Mouse (Mus musculus) midbrain, embryonic 16.5 days (tissue): Measurements from ENCODE around the gene Ppp1r12c. TPM values are rescaled to one million over a fixed set of nuclear protein-coding genes. Genes with fewer than 3 reads are reported as not detected.
A peak's percentile ranks its signal among the peaks of the same experiment; 100 is the strongest.

ENCODE experiments used
- ATAC-seq: fragments of 200-750 bp; cut with Nextera tagmentation; 2 replicates; pipeline ENCODE4 v1.8.0; 2017; ENCODE audit warnings: moderate TSS enrichment
- H3K27ac ChIP-seq: fragments of 300-500 bp; sonication (generic); 2 replicates; pipeline ENCODE4 v1.5.1; 2014; ENCODE audit warnings: mild to moderate bottlenecking, low read length, mixed read lengths
- H3K27me3 ChIP-seq: fragments of 300-500 bp; sonication (generic); 2 replicates; pipeline ENCODE4 v1.6.1; 2014; ENCODE audit warnings: low read depth, low read length, mixed read lengths; ENCODE audit not compliant: control insufficient read depth, insufficient read depth
- H3K36me3 ChIP-seq: fragments of 300-500 bp; sonication (generic); 2 replicates; pipeline ENCODE4 v1.6.1; 2014; ENCODE audit warnings: mild to moderate bottlenecking, low read length, moderate library complexity, mixed read lengths; ENCODE audit not compliant: control insufficient read depth, insufficient read depth
- H3K4me1 ChIP-seq: fragments of 300-500 bp; sonication (generic); 2 replicates; pipeline ENCODE4 v1.6.1; 2014; ENCODE audit warnings: mild to moderate bottlenecking, low read length, mixed read lengths; ENCODE audit not compliant: control insufficient read depth, insufficient read depth
- H3K4me2 ChIP-seq: fragments of 300-500 bp; sonication (generic); 2 replicates; pipeline ENCODE4 v1.6.1; 2014; ENCODE audit warnings: mild to moderate bottlenecking, low read length, mixed read lengths
- H3K4me3 ChIP-seq: fragments of 300-500 bp; sonication (generic); 2 replicates; pipeline ENCODE4 v1.5.1; 2014; ENCODE audit warnings: low read depth, mild to moderate bottlenecking, low read length, moderate library complexity, mixed read lengths
- H3K9ac ChIP-seq: fragments of 300-500 bp; sonication (generic); 2 replicates; pipeline ENCODE4 v1.6.1; 2014; ENCODE audit warnings: low read depth, low read length, mixed read lengths
- H3K9me3 ChIP-seq: fragments of 300-500 bp; sonication (generic); replicated peaks from 2 replicates; pipeline ENCODE4 v1.6.1; 2014; ENCODE audit warnings: mild to moderate bottlenecking, low read length, mixed read lengths; ENCODE audit not compliant: control insufficient read depth, poor library complexity, severe bottlenecking
- WGBS: fragments of 180-500 bp; shearing (Covaris S2); extraction: QIAGEN DNeasy Blood & Tissue Kit; methylation state at CpG from one replicate; pipeline ENCODE4 v1.1.7; 2014; 5-methylcytosine and 5-hydroxymethylcytosine counted together
- polyA plus RNA-seq: library from polyadenylated mRNA; unstranded; fragments of >200 nt; fragmentation: Nextera tagmentation; extraction: Ambion mirVana; gene quantifications from 2 replicates; pipeline ENCODE4 v1.2.1, GENCODE M21; 2015

The Ppp1r12c gene
- polyA plus RNA-seq, 1 experiment from 2014 or later: 44.7 TPM

DNA sequence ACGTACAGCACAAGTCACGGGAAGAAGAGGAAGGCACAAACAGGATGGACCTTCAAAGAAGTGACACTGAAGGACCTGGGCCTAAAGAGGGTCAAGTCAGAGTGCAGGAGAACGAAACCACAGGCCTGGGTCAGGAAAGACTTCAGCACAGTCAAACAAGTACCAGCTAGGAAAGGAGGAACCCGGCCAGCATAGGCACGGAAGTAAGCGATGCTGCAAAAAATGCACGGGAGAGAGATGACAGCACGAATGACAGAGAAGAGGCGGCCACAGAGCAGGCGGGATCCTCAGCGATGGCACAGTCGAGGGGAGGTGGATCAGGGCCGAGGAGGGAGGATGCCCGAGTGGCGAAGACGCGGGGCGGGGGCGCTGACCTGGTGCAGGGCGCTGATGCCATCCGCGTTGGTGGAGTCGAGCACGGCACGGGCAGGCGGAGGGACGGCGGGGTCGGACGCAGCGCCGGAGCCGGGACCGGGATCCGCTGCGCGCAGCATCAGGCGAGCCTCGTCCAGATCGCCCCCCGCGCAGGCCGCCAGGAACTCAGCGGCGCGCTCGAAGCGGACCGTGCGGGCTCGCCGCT lies 498 bp downstream of the Ppp1r12c start:
- Histone ChIP-seq H3K27ac (peak overlapping the region; percentile 89), H3K4me2 (peak overlapping the region; percentile 85), H3K36me3 (peaks cover 7% of the 10 kb centered on the region), H3K9ac (peak overlapping the region; percentile 92), H3K27me3 (no peaks in the 10 kb centered on the region), H3K4me1 (peaks cover 35% of the 10 kb centered on the region), H3K4me3 (peak overlapping the region; percentile 83), H3K9me3 (no peaks in the 10 kb centered on the region)
- ATAC-seq: peak; percentile 55
- WGBS: under 1% methylated on average over 51 of the region's 52 CpGs

GRCm38 (mm10) chr7:4499034-4499433 lies 2.4 kb downstream of the Ppp1r12c start:
- Histone ChIP-seq H3K9me3 (no peaks in the 10 kb centered on the region), H3K4me2 (peak overlapping the region; percentile 30), H3K27me3 (no peaks in the 10 kb centered on the region), H3K4me1 (peaks cover 35% of the 10 kb centered on the region), H3K9ac (no peak overlapping the region), H3K36me3 (peaks cover 7% of the 10 kb centered on the region), H3K27ac (no peak overlapping the region), H3K4me3 (no peak overlapping the region)
- WGBS: 93% methylated on average over 4 of the region's 4 CpGs
- no peak for ATAC-seq

DNA sequence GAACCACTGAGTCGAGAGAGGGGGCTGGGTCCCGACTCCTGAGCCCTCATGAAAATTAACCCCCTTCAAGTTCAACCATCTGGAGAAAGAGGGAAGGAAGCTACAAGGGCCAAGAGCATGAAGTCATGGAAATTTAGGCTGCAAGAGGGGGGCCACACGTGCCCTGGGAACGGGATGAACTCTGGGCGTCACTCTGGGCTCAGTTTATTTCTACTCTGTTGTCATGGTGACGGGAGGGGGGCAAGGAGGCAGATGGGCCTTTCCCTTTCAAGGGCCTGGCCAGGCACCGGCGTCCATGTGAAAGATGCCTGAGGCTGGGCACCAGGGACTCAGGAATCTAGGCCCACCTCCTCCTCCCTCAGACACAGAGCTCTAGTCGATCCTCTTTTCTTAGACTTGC lies 3.2 kb downstream of the Ppp1r12c start:
- no peaks in the 10 kb centered on the region for H3K9me3 ChIP-seq
- WGBS: 10% methylated on average over 9 of the region's 9 CpGs
- peak overlapping the region; percentile 16; the same call in 1 of the 2 replicates for H3K9ac ChIP-seq
- no peaks in the 10 kb centered on the region for H3K27me3 ChIP-seq
- H3K36me3 ChIP-seq: peaks cover 8% of the 10 kb centered on the region
- no peak overlapping the region for H3K4me3 ChIP-seq
- H3K27ac ChIP-seq: no peak overlapping the region
- ATAC-seq: no peak
- H3K4me1 ChIP-seq: peaks cover 35% of the 10 kb centered on the region
- H3K4me2 ChIP-seq: peak overlapping the region; percentile 18; the same call in 1 of the 2 replicates

- 92% methylated on average over 9 of the region's 9 CpGs for WGBS
- Histone ChIP-seq H3K36me3 (peaks cover 9% of the 10 kb centered on the region), H3K4me3 (no peak overlapping the region), H3K9me3 (no peaks in the 10 kb centered on the region), H3K4me2 (no peak overlapping the region), H3K27me3 (no peaks in the 10 kb centered on the region), H3K4me1 (peaks cover 32% of the 10 kb centered on the region), H3K9ac (no peak overlapping the region), H3K27ac (no peak overlapping the region)
- ATAC-seq: no peak
These were observed 4.1 kb downstream of the Ppp1r12c start for GRCm38 (mm10) chr7:4497271-4497903.

- no peak overlapping the region for H3K4me3 ChIP-seq
- no peak overlapping the region for H3K27ac ChIP-seq
- no peak overlapping the region for H3K9ac ChIP-seq
- H3K9me3 ChIP-seq: no peaks in the 10 kb centered on the region
- H3K4me2 ChIP-seq: no peak overlapping the region
- 98% methylated on average over 3 of the region's 3 CpGs for WGBS
- peaks cover 9% of the 10 kb centered on the region for H3K36me3 ChIP-seq
- peaks cover 30% of the 10 kb centered on the region for H3K4me1 ChIP-seq
- ATAC-seq: no peak
- no peaks in the 10 kb centered on the region for H3K27me3 ChIP-seq
These were observed 5.0 kb downstream of the Ppp1r12c start for GRCm38 (mm10) chr7:4496468-4496867.

DNA sequence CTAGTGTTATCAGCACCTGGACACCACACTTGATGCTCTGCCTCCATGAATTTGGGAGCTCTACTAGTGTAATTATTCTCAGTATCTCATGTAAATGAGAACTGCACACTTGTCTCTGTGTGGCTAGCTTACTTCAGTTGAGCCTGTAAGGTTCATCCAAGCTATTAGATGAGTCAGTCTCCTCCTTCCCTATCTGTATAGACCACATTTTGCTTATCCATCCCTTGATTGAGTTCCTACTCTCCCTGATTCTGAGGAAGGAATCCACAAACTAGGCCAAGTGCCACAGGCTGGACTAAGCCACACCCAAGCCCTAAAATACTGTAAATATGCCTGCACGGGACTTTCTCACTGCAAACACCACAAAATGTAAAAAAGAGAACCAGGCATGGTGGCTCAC lies 7.5 kb downstream of the Ppp1r12c start:
- no peak overlapping the region for H3K27ac ChIP-seq
- peaks cover 18% of the 10 kb centered on the region for H3K36me3 ChIP-seq
- H3K4me2 ChIP-seq: no peak overlapping the region
- no peaks in the 10 kb centered on the region for H3K27me3 ChIP-seq
- H3K9ac ChIP-seq: no peak overlapping the region
- H3K9me3 ChIP-seq: no peaks in the 10 kb centered on the region
- WGBS: 85% methylated on average over 1 of the region's 1 CpGs
- ATAC-seq: no peak
- H3K4me1 ChIP-seq: peaks cover 13% of the 10 kb centered on the region
- no peak overlapping the region for H3K4me3 ChIP-seq

GRCm38 (mm10) chr7:4492284-4493224 lies 8.9 kb downstream of the Ppp1r12c start:
- Histone ChIP-seq H3K4me2 (no peak overlapping the region), H3K4me3 (no peak overlapping the region), H3K36me3 (peaks cover 23% of the 10 kb centered on the region), H3K27me3 (no peaks in the 10 kb centered on the region), H3K27ac (no peak overlapping the region), H3K9me3 (no peaks in the 10 kb centered on the region), H3K4me1 (peaks cover 2% of the 10 kb centered on the region; the same call in 1 of the 2 replicates), H3K9ac (no peak overlapping the region)
- 91% methylated on average over 13 of the region's 13 CpGs for whole genome bisulfite sequencing
- ATAC-seq: no peak

GRCm38 (mm10) chr7:4491308-4491707 lies 10.2 kb downstream of the Ppp1r12c start:
- 85% methylated on average over 6 of the region's 6 CpGs for WGBS
- Histone ChIP-seq H3K4me1 (no peaks in the 10 kb centered on the region), H3K9me3 (no peaks in the 10 kb centered on the region), H3K4me3 (no peak overlapping the region), H3K9ac (no peak overlapping the region), H3K36me3 (peaks cover 23% of the 10 kb centered on the region), H3K4me2 (no peak overlapping the region), H3K27ac (no peak overlapping the region), H3K27me3 (no peaks in the 10 kb centered on the region)
- ATAC-seq: no peak

DNA sequence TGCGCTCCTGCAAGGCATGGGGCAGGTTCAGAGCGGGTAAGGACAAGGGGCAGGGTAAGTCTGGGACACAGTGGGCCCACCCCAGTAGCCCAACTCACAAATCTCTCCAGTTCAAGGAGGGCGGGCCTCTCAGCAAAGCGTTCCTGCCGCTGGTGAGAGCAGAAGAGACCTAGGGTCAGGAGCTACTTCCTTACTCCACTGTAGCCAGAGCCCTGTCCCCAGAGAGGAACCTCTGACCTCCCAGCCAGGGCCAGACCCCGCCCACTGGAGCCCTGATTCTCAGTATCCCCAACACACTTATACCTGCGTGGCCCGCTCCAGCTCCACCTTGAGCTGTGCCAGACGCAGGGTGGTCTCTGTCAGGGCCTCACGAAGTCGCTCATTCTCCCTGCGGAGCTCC lies 19.2 kb downstream of the Ppp1r12c start:
- H3K27me3 ChIP-seq: peaks cover 2% of the 10 kb centered on the region
- no peak overlapping the region for H3K4me2 ChIP-seq
- H3K4me3 ChIP-seq: no peak overlapping the region
- WGBS: 87% methylated on average over 12 of the region's 12 CpGs
- H3K36me3 ChIP-seq: peaks cover 47% of the 10 kb centered on the region
- peaks cover 14% of the 10 kb centered on the region for H3K4me1 ChIP-seq
- H3K9me3 ChIP-seq: no peaks in the 10 kb centered on the region
- H3K27ac ChIP-seq: no peak overlapping the region
- ATAC-seq: no peak
- no peak overlapping the region for H3K9ac ChIP-seq
